Mouse (Mus musculus) lung, postnatal 0 days (tissue): Measurements from ENCODE around the gene Celf5. TPM values are rescaled to one million over a fixed set of nuclear protein-coding genes. Genes with fewer than 3 reads are reported as not detected.
"Not testable (repeated sequence)": the region's sequence is repeated elsewhere in the genome, so short reads cannot be mapped to it uniquely, and the experiment has no call there.

Source experiments
- ATAC-seq: fragments of 200-750 bp; cut with Nextera tagmentation; 2 replicates; pipeline ENCODE4 v1.8.0; 2017; ENCODE audit warnings: moderate library complexity
- DNase-seq: peaks from one replicate; pipeline ENCODE4 v3.0.0-alpha.2; 2016; ENCODE audit warnings: low spot score
- H3K27ac ChIP-seq: fragments of 300-500 bp; sonication (generic); 2 replicates; pipeline ENCODE4 v1.5.1; 2014; ENCODE audit warnings: antibody characterized with exemption, mild to moderate bottlenecking, low read length, mixed read lengths
- H3K27me3 ChIP-seq: fragments of 300-500 bp; sonication (generic); replicated peaks from 2 replicates; pipeline ENCODE4 v1.6.1; 2014; ENCODE audit warnings: low read length, mixed read lengths; ENCODE audit not compliant: insufficient read depth
- H3K36me3 ChIP-seq: fragments of 300-500 bp; sonication (generic); 2 replicates; pipeline ENCODE4 v1.6.1; 2014; ENCODE audit warnings: low read length, mixed read lengths; ENCODE audit not compliant: insufficient read depth
- H3K4me1 ChIP-seq: fragments of 300-500 bp; sonication (generic); 2 replicates; pipeline ENCODE4 v1.6.1; 2014; ENCODE audit warnings: antibody characterized with exemption, low read depth, low read length, mixed read lengths; ENCODE audit not compliant: insufficient read depth
- H3K4me2 ChIP-seq: fragments of 300-500 bp; sonication (generic); replicated peaks from 2 replicates; pipeline ENCODE4 v1.6.1; 2014; ENCODE audit warnings: low read depth, mild to moderate bottlenecking, low read length, moderate library complexity, mixed read lengths
- H3K4me3 ChIP-seq: fragments of 300-500 bp; sonication (generic); 2 replicates; pipeline ENCODE4 v1.5.1; 2014; ENCODE audit warnings: low read depth, low read length
- H3K9ac ChIP-seq: fragments of 300-500 bp; sonication (generic); replicated peaks from 2 replicates; pipeline ENCODE4 v1.6.1; 2014; ENCODE audit warnings: low read depth, mild to moderate bottlenecking
- H3K9me3 ChIP-seq: fragments of 300-500 bp; sonication (generic); 2 replicates; pipeline ENCODE4 v1.6.1; 2016; ENCODE audit warnings: low read length, mixed read lengths
- CTCF ChIP-seq: IDR thresholded peaks from 2 replicates; pipeline ENCODE4 v1.5.1; 2016; ENCODE audit warnings: antibody characterized with exemption, mild to moderate bottlenecking
- EP300 ChIP-seq: IDR thresholded peaks from 2 replicates; pipeline ENCODE4 v1.6.1; 2016; ENCODE audit warnings: antibody characterized with exemption, mild to moderate bottlenecking, control low read depth
- WGBS: fragments of 180-500 bp; shearing (Covaris S2); extraction: QIAGEN DNeasy Blood & Tissue Kit; methylation state at CpG from one replicate; pipeline ENCODE4 v1.1.7; 2014; 5-methylcytosine and 5-hydroxymethylcytosine counted together
- polyA plus RNA-seq: library from polyadenylated mRNA; unstranded; fragments of >200 nt; fragmentation: Nextera tagmentation; extraction: Ambion mirVana; gene quantifications from 2 replicates; pipeline ENCODE4 v1.2.1, GENCODE M21; 2015

The Celf5 gene
- polyA plus RNA-seq, 1 experiment from 2014 or later, result 0.08 TPM

DNA sequence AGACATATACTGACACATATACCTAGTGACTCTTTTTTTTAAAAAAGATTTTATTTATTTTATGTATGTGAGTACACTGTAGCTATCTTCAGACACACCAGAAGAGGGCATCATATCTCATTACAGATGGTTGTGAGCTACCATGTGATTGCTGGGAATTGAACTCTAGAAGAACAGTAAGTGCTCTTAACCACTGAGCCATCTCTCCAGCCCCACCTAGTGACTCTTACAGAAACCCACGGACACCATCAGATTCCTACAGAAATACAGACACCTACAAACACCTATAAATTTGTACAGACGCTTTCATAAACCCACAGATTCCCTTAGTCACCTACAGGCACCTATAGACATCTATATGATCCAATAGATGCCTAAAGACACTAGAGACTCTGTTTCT, 37.0 kb downstream of the Celf5 start:
- H3K9ac ChIP-seq, H3K27ac ChIP-seq, H3K36me3 ChIP-seq, DNase-seq, H3K27me3 ChIP-seq, H3K4me1 ChIP-seq, H3K4me3 ChIP-seq, H3K9me3 ChIP-seq, H3K4me2 ChIP-seq, ATAC-seq: not testable (repeated sequence)
- WGBS, result 21% methylated on average over 2 of the region's 2 CpGs
- TF ChIP-seq CTCF, result peak; percentile 37; the same call in 1 of the 2 replicates

DNA sequence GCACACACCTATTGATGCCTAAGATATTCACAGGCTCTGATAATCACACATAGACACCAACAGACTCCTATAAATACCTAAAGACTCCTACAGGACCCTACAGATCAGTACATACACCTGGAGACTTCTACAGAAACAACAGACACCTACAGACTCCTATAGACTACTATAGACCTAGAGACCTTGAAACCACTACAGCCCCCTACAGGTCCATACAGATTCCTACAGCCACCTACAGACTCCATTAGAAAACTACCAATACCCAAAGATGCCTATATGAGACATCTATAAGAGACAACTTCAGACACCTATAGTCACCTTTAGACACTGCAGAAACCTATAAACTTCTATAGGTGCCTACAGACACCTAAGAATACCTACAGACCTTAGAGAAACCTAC, 41.5 kb downstream of the Celf5 start:
- Histone ChIP-seq H3K27me3 (no peaks in the 10 kb centered on the region), H3K9me3 (no peaks in the 10 kb centered on the region), H3K4me1 (no peaks in the 10 kb centered on the region), H3K9ac (no peak overlapping the region), H3K27ac (no peak overlapping the region), H3K4me3 (no peak overlapping the region), H3K36me3 (no peaks in the 10 kb centered on the region), H3K4me2 (no peak overlapping the region)
- TF ChIP-seq CTCF, result peak; percentile 67
- TF ChIP-seq EP300, result no peak
- DNase-seq, result no peak
- peak; percentile 33; the same call in 1 of the 2 replicates for ATAC-seq

DNA sequence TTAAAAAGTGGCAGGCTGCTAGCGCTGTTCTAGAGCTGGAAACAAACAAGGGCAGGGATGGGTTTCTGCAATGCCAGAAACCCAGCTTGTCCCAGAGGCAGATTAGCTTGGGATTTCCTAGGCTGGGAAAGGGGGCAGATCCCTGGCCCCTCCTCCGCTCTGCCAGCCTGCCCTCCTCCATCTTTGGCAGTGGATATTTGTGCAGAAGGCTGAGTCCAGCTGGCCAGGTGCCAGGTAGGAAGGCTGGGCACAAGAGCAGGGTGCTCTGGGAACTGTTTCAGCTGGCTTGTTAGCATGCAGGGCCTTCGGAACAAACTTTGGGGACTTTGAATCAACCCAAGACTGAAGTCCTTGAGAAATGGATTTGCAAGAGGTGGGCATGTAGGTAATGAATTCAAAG, 47.1 kb downstream of the Celf5 start:
- Histone ChIP-seq H3K9me3 (no peaks in the 10 kb centered on the region), H3K4me1 (peaks cover 16% of the 10 kb centered on the region), H3K27ac (no peak overlapping the region), H3K36me3 (no peaks in the 10 kb centered on the region), H3K9ac (no peak overlapping the region), H3K4me2 (no peak overlapping the region), H3K27me3 (no peaks in the 10 kb centered on the region), H3K4me3 (no peak overlapping the region)
- WGBS, result 46% methylated on average over 3 of the region's 3 CpGs
- DNase-seq (peak; percentile 56), ATAC-seq (no peak)
- TF ChIP-seq CTCF (no peak), EP300 (no peak)

DNA sequence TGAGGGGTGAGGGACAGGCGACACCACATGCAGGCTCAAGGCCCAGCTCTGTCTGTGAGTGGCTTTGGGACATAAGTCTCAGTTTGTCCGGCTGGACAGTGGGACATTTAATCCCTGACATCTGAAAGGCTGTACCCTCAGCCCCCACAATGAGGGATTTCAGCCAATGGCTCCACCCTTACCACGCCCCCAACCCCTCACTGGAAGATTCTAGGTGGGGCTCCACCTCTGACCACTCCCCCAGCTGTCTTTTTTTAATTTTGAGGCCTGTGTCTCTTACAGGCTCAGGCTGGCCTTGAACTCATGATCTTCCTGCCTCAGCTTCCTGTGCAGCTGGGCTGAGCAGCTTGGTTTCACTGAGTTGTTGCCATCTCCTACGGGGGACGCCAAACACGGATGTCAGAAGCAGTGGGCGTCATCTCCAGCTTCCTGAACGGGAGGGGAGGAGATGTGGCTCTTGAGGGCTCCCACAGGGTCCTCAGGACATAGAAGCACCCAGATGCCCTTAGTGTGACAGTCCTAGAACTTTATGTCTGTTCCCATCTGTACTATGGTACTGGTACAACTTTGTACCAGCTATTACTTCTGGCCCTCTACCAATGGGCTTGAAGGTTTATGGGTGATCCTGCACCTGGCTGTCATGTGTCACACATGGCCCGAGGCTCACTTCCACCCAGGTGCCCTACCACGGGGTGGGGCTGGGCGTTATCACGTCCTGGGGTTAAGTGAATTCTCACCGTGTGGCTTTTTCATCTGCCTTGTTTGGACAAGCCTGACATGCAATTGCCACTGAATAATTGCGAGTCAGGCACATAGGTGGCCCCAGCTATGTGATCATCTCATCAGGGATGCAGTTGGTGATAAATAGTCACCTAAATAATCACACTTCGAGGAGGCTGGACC, 47.9 kb downstream of the Celf5 start:
- TF ChIP-seq EP300 (no peak), CTCF (no peak)
- H3K36me3 ChIP-seq, result no peaks in the 10 kb centered on the region
- no peak overlapping the region for H3K4me3 ChIP-seq
- H3K27ac ChIP-seq, result peak overlapping the region; percentile 34; the same call in 1 of the 2 replicates
- H3K4me1 ChIP-seq, result peaks cover 16% of the 10 kb centered on the region
- WGBS, result 47% methylated on average over 15 of the region's 15 CpGs
- ATAC-seq, result no peak
- no peak overlapping the region for H3K9ac ChIP-seq
- DNase-seq, result no peak
- no peaks in the 10 kb centered on the region for H3K9me3 ChIP-seq
- no peak overlapping the region for H3K4me2 ChIP-seq
- no peaks in the 10 kb centered on the region for H3K27me3 ChIP-seq

DNA sequence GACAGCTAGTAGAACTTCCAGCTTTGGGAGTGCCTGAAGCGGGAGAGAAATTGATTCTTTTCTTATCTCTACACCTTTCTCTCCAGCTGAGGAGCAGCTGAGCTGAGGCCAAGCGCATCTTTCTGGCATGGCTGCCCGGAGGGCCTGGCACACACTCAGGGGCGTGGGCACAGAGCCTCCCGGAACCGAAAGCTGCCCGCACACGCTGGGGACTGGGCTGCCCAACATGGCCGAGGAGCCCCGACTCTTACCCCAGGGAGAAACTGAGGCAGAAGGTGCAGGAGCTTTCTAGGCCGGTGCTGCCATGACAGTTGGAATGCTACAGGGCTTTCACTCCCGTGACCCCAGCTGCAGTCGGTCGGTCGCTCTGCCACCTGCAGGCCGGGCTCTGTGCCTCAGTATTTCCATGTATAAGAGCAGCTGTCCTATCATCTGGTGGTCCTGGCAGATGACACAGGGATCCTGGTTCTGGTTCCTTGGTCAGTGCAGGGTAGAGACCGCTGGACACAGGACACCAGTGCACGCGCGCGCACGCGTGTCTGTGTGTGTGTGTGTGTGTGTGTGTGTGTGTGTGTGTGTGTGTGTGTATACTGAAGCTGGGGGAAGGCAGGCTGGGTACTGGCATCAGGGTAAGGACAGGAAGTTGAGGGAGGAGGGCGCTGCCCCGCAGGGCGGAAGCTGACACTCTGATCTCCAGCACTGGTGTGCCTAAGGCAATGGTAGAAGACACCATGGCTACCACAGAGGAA, 48.8 kb downstream of the Celf5 start:
- Histone ChIP-seq H3K4me1 (peaks cover 16% of the 10 kb centered on the region), H3K27ac (peak overlapping the region; percentile 34; the same call in 1 of the 2 replicates)
- 68% methylated on average over 24 of the region's 26 CpGs for WGBS

DNA sequence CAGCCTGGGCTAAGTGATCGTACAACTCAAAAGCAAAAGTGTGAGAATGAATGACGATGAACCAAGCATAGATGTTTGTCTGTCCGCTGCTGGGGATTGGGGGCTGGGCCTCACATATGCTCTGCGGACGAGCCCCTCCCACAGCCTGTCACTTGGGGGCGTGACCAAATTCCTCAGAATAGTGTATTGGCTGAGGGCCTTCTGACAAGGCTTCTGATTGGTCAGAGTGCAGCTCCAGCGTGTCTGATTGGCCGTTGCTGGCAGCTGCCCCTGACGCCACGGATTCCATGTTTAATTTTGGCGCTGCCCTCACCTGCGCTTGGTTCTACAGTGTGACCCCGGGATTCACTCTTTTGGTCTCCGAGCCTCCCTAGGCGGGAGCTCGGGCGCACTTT, 49.6 kb downstream of the Celf5 start:
- Histone ChIP-seq H3K4me3 (no peak overlapping the region), H3K36me3 (no peaks in the 10 kb centered on the region), H3K27me3 (no peaks in the 10 kb centered on the region), H3K4me1 (peaks cover 16% of the 10 kb centered on the region), H3K9me3 (no peaks in the 10 kb centered on the region), H3K27ac (0 out of 2 replicates have a peak overlapping the region, but pooled peaks have one; percentile 48), H3K4me2 (peak overlapping the region; percentile 52), H3K9ac (no peak overlapping the region)
- TF ChIP-seq EP300 (peak; percentile 89), CTCF (no peak)
- ATAC-seq (peak; percentile 85), DNase-seq (peak; percentile 99)
- WGBS, result 3% methylated on average over 17 of the region's 17 CpGs

More for the DNA sequence above, 48.8 kb downstream of the Celf5 start:
- ATAC-seq, result no peak
- Histone ChIP-seq H3K9ac (no peak overlapping the region), H3K27me3 (no peaks in the 10 kb centered on the region), H3K36me3 (no peaks in the 10 kb centered on the region), H3K9me3 (no peaks in the 10 kb centered on the region), H3K4me2 (no peak overlapping the region), H3K4me3 (no peak overlapping the region)
- peak; percentile 40 for TF ChIP-seq CTCF
- no peak for TF ChIP-seq EP300
- DNase-seq, result peak; percentile 53
